Mouse (Mus musculus) gastrocnemius, postnatal 25 days (tissue): ENCODE results near the gene Plk5. TPM values are rescaled to one million over a fixed set of nuclear protein-coding genes. Genes with fewer than 3 reads are reported as not detected.

ENCODE experiments used
- DNase-seq: peaks from one replicate; pipeline ENCODE4 v3.0.0; 2022
- total RNA-seq, 2 experiments: library from RNA; stranded (reverse); gene quantifications; 1 replicate in 1 of 2; 2 replicates in 1 of 2; pipeline ENCODE4 v1.2.3; 2021

The Plk5 gene
- total RNA-seq, 2 experiments from 2014 or later, result 0.13 TPM

- DNase-seq, result no peak
These were observed 32.5 kb downstream of the Plk5 start for GRCm38 (mm10) chr10:80388731-80389130.

- no peak for DNase-seq
These were observed 33.0 kb downstream of the Plk5 start for GRCm38 (mm10) chr10:80389185-80389708.

DNA sequence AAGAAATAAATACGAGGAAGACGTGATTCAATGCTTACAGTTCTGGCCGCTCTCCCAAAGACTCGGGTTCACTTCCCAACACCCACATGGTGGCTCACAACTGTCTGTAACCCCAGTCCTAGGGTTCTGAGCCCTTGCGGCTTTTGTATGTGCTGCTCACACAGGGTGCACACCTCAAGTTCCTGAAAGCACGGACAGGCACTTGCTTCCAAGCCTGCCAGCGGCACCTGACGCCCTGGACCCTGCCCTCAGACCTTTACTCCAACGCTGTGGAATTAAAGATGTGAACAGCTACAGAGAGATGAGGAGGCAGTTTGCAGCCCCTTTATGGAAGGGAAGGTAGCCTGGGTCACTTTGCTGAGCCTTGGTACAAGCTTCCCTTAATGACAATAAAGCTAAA, 34.4 kb downstream of the Plk5 start:
- no peak for DNase-seq

- no peak for DNase-seq
These were observed 36.4 kb downstream of the Plk5 start for GRCm38 (mm10) chr10:80392687-80393086.

DNA sequence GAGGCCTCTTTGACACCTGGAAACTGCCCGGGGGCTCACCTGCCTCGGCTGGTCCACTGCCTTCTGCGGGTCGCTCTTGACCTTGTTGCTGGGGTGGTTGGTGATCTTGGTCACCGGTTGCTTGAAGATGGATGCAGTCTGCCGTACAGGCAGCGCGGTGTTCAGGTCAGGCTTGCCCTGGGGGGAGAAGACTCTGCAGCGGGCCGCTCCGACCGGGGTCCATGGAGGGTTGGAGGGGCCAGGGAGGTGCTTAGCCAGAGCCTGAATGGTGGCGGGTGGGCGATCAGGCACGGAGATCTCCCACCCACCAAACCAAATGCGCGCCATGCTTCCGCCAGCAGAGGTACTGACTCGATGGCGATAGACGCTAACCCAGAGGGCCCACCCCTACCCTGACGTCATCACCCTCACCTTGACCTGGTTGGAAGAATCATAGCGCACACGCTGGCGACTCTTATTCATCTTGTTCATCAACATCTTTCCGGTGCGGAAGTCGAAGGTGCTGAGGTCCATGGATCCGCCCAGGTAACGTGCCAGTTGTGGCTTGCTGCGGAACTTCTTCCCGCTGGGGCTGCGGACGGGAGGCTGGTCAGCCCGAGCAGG, 38.9 kb downstream of the Plk5 start:
- no peak for DNase-seq

DNA sequence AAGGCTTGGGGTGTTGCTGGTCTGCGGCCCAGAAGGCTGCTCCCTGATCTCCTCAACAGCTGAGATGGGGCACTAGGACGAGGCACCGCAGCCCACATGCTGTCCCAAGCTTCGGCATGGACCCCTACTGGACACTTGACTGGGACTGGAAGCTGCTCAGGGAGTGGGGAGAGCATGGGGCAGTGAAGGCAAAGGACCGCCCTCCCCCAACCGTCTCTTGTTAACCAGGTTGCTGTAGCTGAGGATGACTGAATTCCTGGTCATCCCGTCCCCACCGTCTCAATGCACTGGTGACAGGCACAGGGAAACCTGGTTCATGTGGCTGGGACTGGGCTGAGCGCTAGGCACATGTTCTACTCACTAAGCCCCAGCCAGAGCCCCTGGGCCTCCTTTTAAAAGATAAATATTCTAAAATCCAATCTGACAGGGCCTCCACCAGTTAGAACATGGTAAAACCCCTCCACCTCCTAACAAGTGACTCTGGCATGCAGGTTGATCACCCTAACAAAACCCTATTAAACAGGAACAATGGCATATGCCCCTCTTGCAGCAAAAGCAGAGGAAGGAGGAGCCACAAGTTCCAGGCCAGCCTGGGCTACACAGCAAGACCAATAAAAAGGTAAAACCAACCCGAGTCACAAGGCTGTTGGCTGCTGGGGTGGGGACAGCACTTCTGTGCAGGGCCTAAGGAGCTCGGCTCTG, 40.7 kb downstream of the Plk5 start:
- no peak for DNase-seq

DNA sequence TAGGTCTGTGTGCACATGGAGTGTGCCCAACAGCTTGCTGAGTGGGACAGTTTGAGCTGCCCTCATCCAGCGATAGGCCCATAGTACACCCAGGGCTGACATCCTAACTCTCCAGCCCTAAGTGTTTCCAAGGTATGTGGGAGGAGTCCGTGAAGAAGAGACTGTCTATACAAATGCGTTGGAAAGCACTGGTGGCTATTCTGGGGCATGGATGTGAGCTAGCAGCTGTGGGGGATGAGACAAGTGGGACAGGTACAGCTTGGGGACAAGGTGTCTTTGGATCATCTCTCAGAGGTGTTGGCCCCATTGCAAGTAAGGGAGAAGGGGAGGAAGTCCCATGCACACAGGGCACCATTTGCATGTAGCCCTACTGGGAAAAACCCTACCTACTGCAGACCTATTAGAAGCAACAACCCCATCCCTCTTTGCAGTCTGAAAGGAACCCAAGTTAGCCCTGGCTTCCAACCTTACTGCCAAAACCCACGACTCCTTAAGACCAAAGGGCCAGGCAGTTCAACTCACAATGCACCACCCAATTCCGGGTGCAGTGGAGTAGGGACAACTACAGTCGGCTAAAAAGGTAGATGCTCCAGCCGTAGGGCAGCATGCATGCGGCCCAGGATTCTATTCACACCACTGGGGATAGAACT, 41.4 kb downstream of the Plk5 start:
- no peak for DNase-seq

GRCm38 (mm10) chr10:80398174-80398535, 41.9 kb downstream of the Plk5 start:
- no peak for DNase-seq

GRCm38 (mm10) chr10:80398719-80399190, 42.5 kb downstream of the Plk5 start:
- DNase-seq, result peak; percentile 99

DNA sequence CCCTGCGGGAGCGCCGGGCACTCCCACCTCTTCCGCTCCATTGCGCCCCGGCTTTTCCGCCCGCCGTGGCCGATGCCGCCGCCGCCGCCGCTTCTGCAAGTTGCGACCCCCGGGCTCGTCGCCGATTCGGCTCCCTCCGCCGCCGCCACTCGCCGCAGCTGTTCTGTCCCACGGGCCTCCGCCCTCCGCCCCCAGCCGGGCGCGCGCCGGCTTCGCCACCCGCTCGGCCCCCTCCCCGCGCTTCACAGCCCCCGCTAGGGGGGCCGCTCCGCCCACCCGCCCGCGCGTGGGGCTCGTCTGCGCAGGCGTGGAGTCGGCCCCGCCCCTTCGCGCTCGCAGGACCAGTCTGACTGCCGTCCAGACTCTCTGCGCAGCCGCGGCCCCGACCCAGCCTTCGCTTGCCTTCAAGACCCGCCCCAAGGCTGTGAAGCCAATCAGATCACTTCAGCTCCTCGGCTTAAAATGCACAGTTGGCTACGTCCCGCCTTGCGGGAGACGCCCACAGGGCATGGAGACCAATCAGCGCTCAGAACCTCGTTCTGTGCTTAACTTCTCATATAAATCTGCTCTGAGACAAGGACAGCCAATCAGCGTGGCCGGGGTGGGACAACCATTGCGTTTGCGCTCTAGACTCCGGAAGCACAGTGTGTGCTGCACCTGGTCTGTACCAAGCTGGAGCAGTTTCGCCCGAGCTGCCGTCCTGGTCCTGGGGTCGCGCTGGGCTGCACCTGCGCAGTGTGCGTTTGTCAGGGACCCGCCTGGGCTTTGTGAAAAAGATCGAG, 43.1 kb downstream of the Plk5 start, which contains the start of gene Mbd3:
Mbd3 (minus strand) TSS at position 360 of the 782 bp plus-strand sequence.
- DNase-seq, result peak; percentile 100

DNA sequence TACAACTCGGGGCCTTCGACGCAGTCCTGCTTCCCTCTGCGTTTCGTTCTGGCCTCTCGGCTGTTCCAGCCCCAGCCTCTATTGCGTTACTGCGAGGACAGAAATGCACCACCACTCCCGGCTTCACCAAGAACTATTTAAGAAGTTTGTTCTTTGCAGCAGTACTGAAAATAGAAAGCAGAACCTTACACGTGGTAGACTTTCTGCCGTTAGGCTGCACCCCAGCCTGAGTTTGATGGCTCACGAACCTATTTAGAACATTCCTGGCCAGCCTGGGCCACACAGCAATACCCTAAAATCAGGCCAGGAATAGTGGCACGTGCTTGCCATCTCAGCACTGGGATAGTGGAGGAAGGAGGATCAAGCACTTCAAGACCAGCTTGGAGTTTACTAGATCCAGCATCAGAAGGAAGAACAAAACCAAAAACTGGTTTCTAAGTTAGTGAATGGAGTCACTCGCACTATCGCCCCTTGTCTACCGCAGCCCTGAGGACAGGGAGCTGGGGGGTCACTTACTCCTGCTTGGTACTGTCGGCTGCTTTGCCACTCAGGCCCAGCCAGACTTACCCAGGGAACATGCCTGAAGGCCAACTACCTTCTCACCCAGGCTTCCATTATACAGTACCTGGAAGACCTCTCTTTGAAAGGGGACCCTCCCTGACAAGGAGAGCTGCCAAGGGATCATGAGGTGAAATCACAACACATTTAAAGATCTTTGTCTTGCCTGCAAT, 43.9 kb downstream of the Plk5 start:
- DNase-seq, result no peak

DNA sequence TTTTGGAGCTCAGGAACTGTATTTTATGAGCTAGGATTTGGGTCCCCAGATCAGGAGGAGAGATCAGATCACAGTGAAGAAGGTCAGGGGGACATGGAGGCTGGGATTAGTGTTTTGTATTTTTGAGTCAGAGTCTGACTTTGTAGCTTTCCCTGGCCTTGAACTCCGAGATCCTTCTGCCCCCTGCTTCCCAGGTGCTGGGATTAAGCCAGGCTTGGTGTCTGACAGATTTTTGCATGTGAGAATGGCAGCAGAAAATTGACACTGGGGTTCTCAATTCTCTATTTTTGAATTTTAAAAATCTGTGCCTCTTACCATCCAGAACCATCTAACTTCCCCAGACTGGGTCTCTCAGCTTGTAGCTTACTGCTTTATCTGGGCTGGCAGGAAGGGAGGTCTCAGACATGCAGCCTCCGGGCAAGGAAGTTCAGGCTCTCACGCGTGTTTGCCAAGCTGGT, 44.5 kb downstream of the Plk5 start:
- no peak for DNase-seq

- DNase-seq, result no peak
These were observed 46.9 kb downstream of the Plk5 start for GRCm38 (mm10) chr10:80403044-80403692.

GRCm38 (mm10) chr10:80405481-80406173, 49.4 kb downstream of the Plk5 start:
- no peak for DNase-seq

- DNase-seq, result peak; percentile 89
These were observed 50.6 kb downstream of the Plk5 start, which contains the start of gene Uqcr11 for GRCm38 (mm10) chr10:80406684-80407501. TSS of gene Uqcr11 (minus strand) at chr10:80406830.

DNA sequence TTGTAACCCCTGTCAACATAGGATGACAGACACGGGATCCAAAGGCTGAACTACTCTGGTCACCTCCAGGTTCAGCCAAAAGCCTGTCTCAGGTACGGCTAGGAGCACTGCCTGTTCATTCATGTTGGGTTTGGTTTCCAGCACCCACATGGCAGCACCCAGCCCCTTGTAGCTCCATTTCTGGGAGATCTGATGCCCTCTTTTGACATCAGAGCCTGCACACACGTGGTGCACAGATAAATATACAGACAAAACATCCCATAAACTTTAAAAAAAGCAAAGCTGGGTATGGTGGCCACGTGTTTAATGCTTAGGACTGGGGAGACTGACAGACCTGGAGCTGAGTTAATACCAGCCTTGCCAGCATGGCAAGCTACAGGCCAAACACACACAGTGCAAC, 51.7 kb downstream of the Plk5 start:
- DNase-seq, result no peak

GRCm38 (mm10) chr10:80412656-80413541, 56.6 kb downstream of the Plk5 start:
- peak; percentile 50 for DNase-seq
